Mouse (Mus musculus): ENCODE results near the gene Gm8439. TPM values are rescaled to one million over a fixed set of nuclear protein-coding genes. Genes with fewer than 3 reads are reported as not detected.

Gm8439 gene
- polyA plus RNA-seq, 1 experiment from 2014 or later = not detected

- 82% methylated on average over 8 of the region's 8 CpGs for WGBS
- Histone ChIP-seq H3K9me3 (replicated peaks) (no peaks in the 10 kb centered on the region), H3K4me1 (peaks cover 23% of the 10 kb centered on the region), H3K4me3 (replicated peaks) (no peak overlapping the region), H3K27ac (no peak overlapping the region), H3K36me3 (no peaks in the 10 kb centered on the region), H3K4me2 (no peak overlapping the region), H3K9ac (no peak overlapping the region), H3K27me3 (no peaks in the 10 kb centered on the region)
- no peak for ATAC-seq (replicated peaks; ENCODE audit: low FRiP score)
Measured at GRCm38 (mm10) chr4:120613691-120614329, 25.3 kb downstream of the Gm8439 start.

DNA sequence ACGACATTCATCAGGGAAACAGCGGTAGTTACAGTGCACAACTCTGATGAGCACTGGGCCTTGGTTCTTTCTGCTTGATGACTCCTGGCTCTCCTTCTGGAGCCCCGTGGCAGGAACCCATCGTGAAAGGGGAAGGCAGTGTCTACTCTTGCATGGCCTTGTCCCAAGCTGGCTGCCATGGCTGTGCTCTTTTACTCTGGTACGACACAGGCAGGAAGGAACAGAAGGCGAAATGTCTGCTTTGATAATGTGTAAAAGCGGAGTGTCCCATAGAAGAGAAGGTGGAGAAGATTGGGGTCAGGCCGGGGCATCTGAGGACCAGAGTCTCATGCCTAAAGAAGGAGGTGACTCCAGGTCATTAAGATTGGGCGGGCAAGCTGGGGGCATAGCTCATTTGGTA lies 26.1 kb downstream of the Gm8439 start:
- no peaks in the 10 kb centered on the region for H3K27me3 ChIP-seq
- 63% methylated on average over 9 of the region's 9 CpGs for WGBS
- H3K9me3 ChIP-seq (replicated peaks) = no peaks in the 10 kb centered on the region
- H3K9ac ChIP-seq = no peak overlapping the region
- peaks cover 23% of the 10 kb centered on the region for H3K4me1 ChIP-seq
- H3K27ac ChIP-seq = no peak overlapping the region
- H3K4me3 ChIP-seq (replicated peaks) = no peak overlapping the region
- H3K36me3 ChIP-seq = no peaks in the 10 kb centered on the region
- no peak overlapping the region for H3K4me2 ChIP-seq
- ATAC-seq (replicated peaks; ENCODE audit: low FRiP score) = no peak

DNA sequence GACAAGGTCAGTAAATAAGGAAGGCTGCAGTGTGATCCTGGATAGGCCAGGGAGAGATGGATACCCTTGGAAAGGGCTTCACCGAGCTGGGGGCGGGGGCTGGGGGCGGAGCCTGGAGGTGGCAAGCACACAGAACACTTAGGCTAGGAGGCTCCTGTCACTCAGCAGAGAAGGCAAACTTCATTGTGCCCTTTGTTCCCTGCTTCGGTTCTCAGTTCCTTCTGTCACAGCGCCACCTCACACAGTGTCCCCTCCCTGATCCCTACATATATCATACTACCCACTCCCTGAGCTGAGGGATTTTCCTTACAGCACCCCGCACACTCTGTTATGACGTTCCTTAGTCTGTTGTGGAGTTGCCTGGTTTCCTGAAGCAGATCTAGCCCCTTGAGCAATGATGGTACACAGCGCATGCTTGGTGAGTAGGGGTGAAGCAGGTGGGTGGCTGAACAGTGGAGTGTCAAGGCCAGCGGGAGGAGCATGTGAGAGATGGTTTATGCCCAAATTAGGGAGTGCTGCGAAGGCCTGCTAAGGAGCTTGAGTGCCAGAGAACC lies 27.1 kb downstream of the Gm8439 start:
- H3K4me2 ChIP-seq = no peak overlapping the region

DNA sequence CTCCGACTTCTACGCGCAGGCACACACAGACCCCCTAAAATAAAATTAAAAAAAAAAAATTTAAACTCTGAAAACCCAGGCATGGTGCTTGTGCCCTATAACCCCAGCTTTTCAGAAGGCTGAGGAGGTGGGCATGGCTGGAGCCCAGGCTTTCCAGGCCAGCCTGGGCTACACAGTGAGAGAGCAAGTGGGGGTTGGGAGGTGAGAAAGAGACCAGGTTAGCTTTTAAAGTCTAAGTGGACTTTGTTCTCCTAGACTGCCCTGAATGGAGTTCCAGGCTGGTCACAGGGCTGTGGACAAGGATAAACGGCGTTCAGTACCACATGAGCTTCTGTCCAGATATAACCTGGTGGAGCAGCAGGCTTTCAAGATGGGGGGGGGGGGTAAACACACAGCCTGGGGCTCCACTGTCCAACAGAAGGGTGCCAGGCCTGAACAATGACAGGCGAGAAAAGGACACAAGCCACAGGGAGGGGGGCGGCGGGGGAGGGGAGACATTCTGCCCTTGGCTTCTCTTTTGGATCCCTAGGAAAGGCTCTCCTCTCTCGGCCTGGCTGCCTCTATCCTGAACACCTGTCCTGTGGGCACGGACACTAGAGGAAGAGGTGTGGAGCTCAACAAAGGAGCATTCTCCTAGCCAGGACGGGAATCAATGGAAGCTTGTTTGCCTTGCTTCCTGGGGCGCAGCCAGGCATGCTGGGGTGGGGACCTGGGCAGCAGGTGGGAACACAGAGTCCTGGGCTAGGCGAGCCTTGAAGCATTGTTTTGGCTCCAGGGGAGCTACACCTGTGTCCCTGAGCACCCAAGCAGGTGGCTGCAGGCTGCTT lies 27.9 kb downstream of the Gm8439 start:
- H3K9me3 ChIP-seq (replicated peaks) = no peaks in the 10 kb centered on the region
- H3K4me3 ChIP-seq (replicated peaks) = no peak overlapping the region
- peaks cover 23% of the 10 kb centered on the region for H3K4me1 ChIP-seq
- peak; percentile 67 for ATAC-seq (replicated peaks; ENCODE audit: low FRiP score)
- no peak overlapping the region for H3K4me2 ChIP-seq
- H3K9ac ChIP-seq = no peak overlapping the region
- peak overlapping the region; percentile 76 for H3K27ac ChIP-seq
- no peaks in the 10 kb centered on the region for H3K36me3 ChIP-seq
- no peaks in the 10 kb centered on the region for H3K27me3 ChIP-seq
- WGBS = 71% methylated on average over 13 of the region's 13 CpGs

More for the DNA sequence above, 27.1 kb downstream of the Gm8439 start:
- Histone ChIP-seq H3K27me3 (no peaks in the 10 kb centered on the region), H3K4me1 (peaks cover 23% of the 10 kb centered on the region), H3K36me3 (no peaks in the 10 kb centered on the region), H3K9ac (no peak overlapping the region), H3K27ac (peak overlapping the region; percentile 76), H3K4me3 (replicated peaks) (no peak overlapping the region), H3K9me3 (replicated peaks) (no peaks in the 10 kb centered on the region)
- peak; percentile 38; the same call in 1 of the 2 replicates for ATAC-seq (replicated peaks; ENCODE audit: low FRiP score)
- WGBS = 19% methylated on average over 10 of the region's 10 CpGs

DNA sequence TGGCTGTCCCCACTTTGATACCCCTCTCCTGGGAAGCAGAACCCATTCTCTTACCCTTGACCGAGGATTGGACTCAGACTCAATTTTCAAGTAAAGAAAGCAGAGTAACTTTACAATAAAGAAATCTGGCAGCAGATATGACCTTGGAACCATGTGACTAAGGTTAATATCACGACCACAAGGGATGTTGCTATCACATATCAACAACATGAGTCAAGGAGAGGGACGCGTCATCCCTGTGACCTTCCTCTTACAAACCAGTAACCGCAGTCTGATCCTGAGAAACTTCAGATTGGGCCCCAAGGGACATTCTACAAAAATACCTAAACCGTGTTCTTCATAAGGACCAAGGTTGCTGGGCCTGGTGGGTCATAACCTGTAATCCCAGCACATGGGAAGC lies 39.2 kb downstream of the Gm8439 start:
- 82% methylated on average over 6 of the region's 6 CpGs for WGBS
- no peak overlapping the region for H3K27ac ChIP-seq
- H3K9ac ChIP-seq = no peak overlapping the region
- ATAC-seq (replicated peaks; ENCODE audit: low FRiP score) = no peak
- H3K9me3 ChIP-seq (replicated peaks) = no peaks in the 10 kb centered on the region
- H3K4me1 ChIP-seq = no peaks in the 10 kb centered on the region
- no peak overlapping the region for H3K4me3 ChIP-seq (replicated peaks)
- no peaks in the 10 kb centered on the region for H3K27me3 ChIP-seq
- no peak overlapping the region for H3K4me2 ChIP-seq
- H3K36me3 ChIP-seq = no peaks in the 10 kb centered on the region

GRCm38 (mm10) chr4:120630218-120630931 lies 41.8 kb downstream of the Gm8439 start:
- no peak overlapping the region for H3K9ac ChIP-seq
- no peaks in the 10 kb centered on the region for H3K27me3 ChIP-seq
- ATAC-seq (replicated peaks; ENCODE audit: low FRiP score) = no peak
- no peaks in the 10 kb centered on the region for H3K4me1 ChIP-seq
- H3K36me3 ChIP-seq = no peaks in the 10 kb centered on the region
- 76% methylated on average over 8 of the region's 8 CpGs for WGBS
- no peak overlapping the region for H3K4me2 ChIP-seq
- no peaks in the 10 kb centered on the region for H3K9me3 ChIP-seq (replicated peaks)
- H3K27ac ChIP-seq = no peak overlapping the region
- no peak overlapping the region for H3K4me3 ChIP-seq (replicated peaks)

DNA sequence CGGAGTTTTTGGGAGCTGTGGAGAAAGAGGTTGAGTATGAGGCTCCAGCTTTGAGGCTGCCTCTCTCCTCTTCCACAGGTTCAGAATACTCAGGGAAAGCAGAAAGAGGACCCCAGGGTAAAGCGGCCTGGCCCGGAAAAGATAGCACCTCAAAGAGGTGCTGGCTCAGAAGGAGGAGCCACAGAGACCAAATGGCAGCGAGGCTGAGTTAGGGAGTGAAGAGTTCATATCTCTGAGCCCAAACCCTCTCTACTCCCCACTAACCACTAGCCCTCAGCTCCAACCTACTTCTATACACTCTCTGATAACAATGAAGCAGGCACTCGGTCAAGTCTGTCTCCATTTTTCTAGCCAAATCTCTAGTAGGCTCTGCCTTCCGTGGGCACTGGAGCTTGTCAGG lies 43.3 kb downstream of the Gm8439 start:
- ATAC-seq (replicated peaks; ENCODE audit: low FRiP score) = 0 out of 2 replicates have a peak, but pooled peaks have one; percentile 43
- 47% methylated on average over 6 of the region's 6 CpGs for WGBS
- Histone ChIP-seq H3K4me1 (no peaks in the 10 kb centered on the region), H3K36me3 (no peaks in the 10 kb centered on the region), H3K9me3 (replicated peaks) (no peaks in the 10 kb centered on the region), H3K27me3 (no peaks in the 10 kb centered on the region), H3K9ac (no peak overlapping the region), H3K27ac (no peak overlapping the region), H3K4me2 (no peak overlapping the region), H3K4me3 (replicated peaks) (no peak overlapping the region)

GRCm38 (mm10) chr4:120635351-120635750 lies 46.8 kb downstream of the Gm8439 start:
- WGBS = 72% methylated on average over 2 of the region's 2 CpGs
- no peaks in the 10 kb centered on the region for H3K4me1 ChIP-seq
- H3K36me3 ChIP-seq = no peaks in the 10 kb centered on the region
- no peak overlapping the region for H3K4me2 ChIP-seq
- no peaks in the 10 kb centered on the region for H3K27me3 ChIP-seq
- H3K9ac ChIP-seq = no peak overlapping the region
- H3K9me3 ChIP-seq (replicated peaks) = no peaks in the 10 kb centered on the region
- no peak overlapping the region for H3K27ac ChIP-seq
- no peak for ATAC-seq (replicated peaks; ENCODE audit: low FRiP score)
- H3K4me3 ChIP-seq (replicated peaks) = no peak overlapping the region

- no peak overlapping the region for H3K4me2 ChIP-seq
- no peaks in the 10 kb centered on the region; the same call in 1 of the 2 replicates for H3K27me3 ChIP-seq
- no peak overlapping the region for H3K4me3 ChIP-seq (replicated peaks)
- H3K27ac ChIP-seq = no peak overlapping the region
- H3K4me1 ChIP-seq = no peaks in the 10 kb centered on the region
- WGBS = 89% methylated on average over 6 of the region's 6 CpGs
- ATAC-seq (replicated peaks; ENCODE audit: low FRiP score) = no peak
- H3K9ac ChIP-seq = no peak overlapping the region
- H3K36me3 ChIP-seq = no peaks in the 10 kb centered on the region
- H3K9me3 ChIP-seq (replicated peaks) = no peaks in the 10 kb centered on the region
Measured at GRCm38 (mm10) chr4:120641946-120642345, 53.4 kb downstream of the Gm8439 start.

DNA sequence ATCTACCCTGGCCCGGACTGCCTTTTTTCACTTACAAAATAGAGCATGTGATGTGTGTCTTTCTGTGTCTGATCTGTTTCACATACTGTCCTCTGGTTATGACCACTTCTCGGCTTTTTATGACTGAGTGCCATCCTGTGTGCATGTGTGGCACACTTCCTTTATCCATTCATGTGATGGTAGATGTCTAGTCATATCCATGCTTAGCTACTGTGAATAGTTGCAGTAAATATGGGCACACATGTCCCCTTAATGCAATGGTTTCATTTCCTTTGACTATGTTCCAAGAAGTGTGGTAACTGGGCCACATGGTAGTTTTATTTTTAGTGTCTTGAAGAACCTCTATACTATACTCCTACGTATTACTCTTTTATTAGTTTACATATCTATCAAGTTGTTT lies 55.4 kb downstream of the Gm8439 start:
- no peaks in the 10 kb centered on the region for H3K9me3 ChIP-seq (replicated peaks)
- WGBS = 82% methylated on average over 3 of the region's 3 CpGs
- H3K4me3 ChIP-seq (replicated peaks) = no peak overlapping the region
- no peaks in the 10 kb centered on the region for H3K4me1 ChIP-seq
- no peaks in the 10 kb centered on the region for H3K36me3 ChIP-seq
- H3K27ac ChIP-seq = no peak overlapping the region
- H3K9ac ChIP-seq = no peak overlapping the region
- ATAC-seq (replicated peaks; ENCODE audit: low FRiP score) = no peak
- peaks cover 16% of the 10 kb centered on the region for H3K27me3 ChIP-seq
- H3K4me2 ChIP-seq = no peak overlapping the region

- no peak overlapping the region for H3K27ac ChIP-seq
- peak overlapping the region; percentile 91 for H3K4me2 ChIP-seq
- ATAC-seq (replicated peaks; ENCODE audit: low FRiP score) = peak; percentile 87
- H3K9ac ChIP-seq = peak overlapping the region; percentile 43
- H3K4me1 ChIP-seq = peaks cover 11% of the 10 kb centered on the region
- H3K9me3 ChIP-seq (replicated peaks) = no peaks in the 10 kb centered on the region
- peak overlapping the region; percentile 50 for H3K4me3 ChIP-seq (replicated peaks)
- H3K36me3 ChIP-seq = no peaks in the 10 kb centered on the region
- 4% methylated on average over 55 of the region's 55 CpGs for WGBS
- H3K27me3 ChIP-seq = peaks cover 58% of the 10 kb centered on the region
Measured at GRCm38 (mm10) chr4:120649369-120650207, 61.0 kb downstream of the Gm8439 start.

Measured in kidney, embryonic 15.5 days (tissue).